Mouse (Mus musculus) left cerebral cortex, adult 8-10 months (tissue): ENCODE data around the gene Armcx1. TPM values are rescaled to one million over a fixed set of nuclear protein-coding genes. Genes with fewer than 3 reads are reported as not detected.
A peak's percentile ranks its signal among the peaks of the same experiment; 100 is the strongest.
"Not testable (repeated sequence)": the region's sequence is repeated elsewhere in the genome, so short reads cannot be mapped to it uniquely, and the experiment has no call there.

Source experiments
- DNase-seq, 2 experiments: peaks; one replicate each; pipeline ENCODE4 v3.0.0; 2022; ENCODE audit warnings: low spot score in 2 of 2
- total RNA-seq, 4 experiments: library from RNA; stranded (reverse); gene quantifications; 2 replicates each; pipeline ENCODE4 v1.2.4; 2022

The Armcx1 gene
- 10 to 100 TPM; 62.8 to 84.9 (median 74.9) TPM for total RNA-seq

DNA sequence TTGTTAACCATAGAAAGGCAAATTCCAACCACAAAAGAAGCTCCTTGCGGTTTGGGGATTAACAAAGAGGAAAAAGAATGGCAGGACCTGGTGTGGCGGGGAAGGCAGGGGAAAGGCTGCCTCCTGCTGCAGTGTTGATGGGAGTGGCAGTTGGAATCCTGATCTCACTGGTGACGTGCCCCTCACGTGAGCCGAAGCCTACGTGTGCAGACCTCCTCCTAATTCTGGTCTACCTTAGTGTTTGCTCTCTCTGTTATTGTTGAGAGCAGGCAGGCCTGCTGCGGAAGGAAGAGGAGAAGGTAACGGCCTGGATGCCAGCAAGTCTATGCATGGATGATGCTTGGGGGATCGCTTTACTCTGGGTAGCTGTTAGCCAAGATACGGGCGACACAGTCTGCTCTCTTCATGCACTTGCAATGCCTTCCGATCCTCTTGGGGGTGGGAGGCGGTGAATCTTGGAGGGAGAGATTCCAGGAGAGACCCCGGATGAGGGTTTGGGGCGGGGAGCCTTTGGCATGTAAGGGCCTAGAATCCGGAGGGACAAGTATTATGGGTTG is at the start of gene Armcx1:
Gene Armcx1, plus strand, starts transcription at position 212 of the 557 bp plus-strand sequence.
- DNase-seq, result peak; percentile 46 to 50

DNA sequence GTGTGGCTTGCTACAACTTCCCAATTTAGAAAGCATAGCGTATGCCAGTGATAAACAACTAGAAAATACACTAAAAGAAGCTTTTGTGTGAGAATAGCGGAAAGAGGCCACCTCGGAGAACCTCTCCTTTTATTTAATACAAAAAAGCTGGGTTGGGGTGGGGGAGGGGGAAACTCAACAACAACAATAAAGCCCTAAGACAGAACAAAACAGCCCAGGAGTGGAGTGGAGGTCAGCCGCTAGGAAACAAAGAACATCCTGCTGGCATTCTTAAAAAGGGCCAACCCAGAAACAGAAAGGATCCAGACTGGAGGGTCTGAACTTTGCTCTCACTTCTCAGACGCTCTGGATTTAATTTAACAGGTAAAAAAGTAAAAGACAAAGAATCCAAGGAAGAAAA is 42.7 kb upstream of the Armcx1 start:
- DNase-seq, result no peak

DNA sequence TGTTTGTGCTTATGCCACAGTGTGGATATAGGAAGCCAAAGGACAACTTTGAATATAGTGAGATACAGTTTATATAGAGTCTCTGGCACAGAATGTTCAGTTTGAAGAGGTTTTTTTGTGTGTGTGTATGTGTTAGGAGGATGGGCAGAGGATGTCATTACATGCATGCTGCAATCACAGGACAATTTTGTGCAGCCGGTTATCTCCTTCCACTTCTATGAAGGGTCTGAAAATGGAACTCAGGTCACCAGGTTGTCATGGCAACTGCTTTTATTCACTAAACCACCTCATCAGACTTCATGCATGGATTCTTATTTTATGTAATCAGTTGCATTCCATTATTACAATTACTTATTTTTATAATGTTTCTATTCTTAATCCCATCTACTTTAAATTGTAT is 41.8 kb upstream of the Armcx1 start:
- DNase-seq, result no peak

DNA sequence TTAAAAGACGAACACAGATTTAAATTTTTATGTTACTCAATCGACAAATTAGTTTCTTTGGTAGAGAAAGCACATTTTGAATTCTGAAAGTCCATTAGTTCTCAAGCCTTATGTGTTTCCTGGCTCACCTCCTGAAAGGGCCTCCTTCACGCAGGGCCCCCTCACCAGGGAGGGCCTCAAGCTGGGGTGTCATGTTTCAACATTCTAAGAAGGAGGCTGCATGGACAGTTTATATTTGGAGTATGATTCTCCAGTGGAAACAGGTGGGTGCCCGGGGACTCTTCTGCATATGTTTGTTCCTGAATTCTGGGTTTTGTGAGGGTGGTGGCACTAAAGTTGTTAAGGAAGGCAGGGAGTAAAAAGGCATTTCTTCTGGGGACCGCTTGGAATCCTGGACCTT is 32.8 kb upstream of the Armcx1 start:
- no peak for DNase-seq

- DNase-seq, result peak; percentile 49 to 71
Measured at GRCm38 (mm10) chrX:134686267-134686666, 31.5 kb upstream of the Armcx1 start, which contains the start of gene Armcx4. Gene Armcx4 (plus strand): TSS chrX:134686519.

GRCm38 (mm10) chrX:134686739-134687171 is 31.0 kb upstream of the Armcx1 start:
- DNase-seq, result peak in 1 of 2 experiments; percentile 15

DNA sequence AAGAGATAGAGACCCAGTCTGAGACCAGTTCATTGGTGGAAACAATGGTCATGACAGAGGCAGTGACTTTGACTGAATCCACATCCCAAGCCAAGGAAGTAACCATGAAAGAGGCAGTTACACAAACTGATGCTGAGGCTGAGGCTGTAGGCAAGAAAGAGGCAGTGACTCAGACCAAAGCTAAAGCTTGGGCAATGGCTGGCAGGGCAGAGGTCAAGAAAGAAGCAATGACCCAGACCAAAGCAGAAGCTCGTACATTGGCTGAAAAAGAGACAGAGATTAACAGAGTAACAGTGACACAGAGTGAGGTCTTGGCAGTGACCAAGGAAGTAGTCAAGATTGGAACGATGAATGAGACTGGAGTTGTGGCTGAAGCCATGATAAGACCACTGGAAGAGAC is 28.1 kb upstream of the Armcx1 start:
- no peak for DNase-seq

- no peak for DNase-seq
Measured at GRCm38 (mm10) chrX:134690871-134691539, 26.8 kb upstream of the Armcx1 start.

GRCm38 (mm10) chrX:134691540-134691935 is 26.2 kb upstream of the Armcx1 start:
- no peak for DNase-seq

DNA sequence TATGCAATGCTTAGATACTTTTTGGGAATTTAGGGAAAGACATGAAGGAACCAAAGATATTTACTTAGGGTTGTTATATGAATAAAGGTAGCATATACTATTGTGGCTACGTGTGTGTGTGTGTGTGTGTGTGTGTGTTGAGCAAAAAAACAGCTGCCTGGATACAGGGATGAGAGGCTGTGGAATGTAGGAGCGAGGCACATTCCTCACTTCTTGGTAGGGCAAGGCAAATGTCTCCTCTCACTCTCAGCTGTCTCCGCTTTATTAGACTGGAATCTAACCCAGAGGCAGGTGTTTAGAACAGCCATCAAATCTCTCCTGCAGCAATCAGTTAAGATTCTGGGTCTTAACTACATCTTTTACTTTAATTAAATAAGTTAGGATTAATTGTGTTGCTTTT is 900 bp upstream of the Armcx1 start:
- DNase-seq, result no peak

DNA sequence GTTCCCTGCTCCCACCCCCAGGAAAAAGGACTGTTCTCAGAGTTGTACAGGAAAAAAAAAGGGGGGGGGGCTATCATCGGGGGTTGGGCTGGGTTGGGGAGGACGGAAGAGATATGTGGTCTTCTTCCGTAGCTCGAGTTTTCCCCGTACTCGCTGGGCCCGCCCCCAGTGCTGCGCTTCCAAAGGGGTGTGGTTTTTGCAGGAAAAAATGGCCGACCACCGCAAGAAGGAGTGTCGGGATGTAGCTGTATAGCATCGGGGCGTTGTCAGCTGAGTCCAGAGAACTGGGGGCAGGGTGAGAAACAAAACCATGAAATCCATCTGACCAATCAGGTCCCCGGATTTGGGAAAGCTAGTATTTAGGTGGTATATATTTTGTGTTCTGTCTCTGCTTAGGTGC is 761 bp downstream of the Armcx1 start:
- DNase-seq, result peak; percentile 9 to 49

GRCm38 (mm10) chrX:134723762-134724161 is 6.0 kb downstream of the Armcx1 start:
- DNase-seq, result not testable (repeated sequence)

DNA sequence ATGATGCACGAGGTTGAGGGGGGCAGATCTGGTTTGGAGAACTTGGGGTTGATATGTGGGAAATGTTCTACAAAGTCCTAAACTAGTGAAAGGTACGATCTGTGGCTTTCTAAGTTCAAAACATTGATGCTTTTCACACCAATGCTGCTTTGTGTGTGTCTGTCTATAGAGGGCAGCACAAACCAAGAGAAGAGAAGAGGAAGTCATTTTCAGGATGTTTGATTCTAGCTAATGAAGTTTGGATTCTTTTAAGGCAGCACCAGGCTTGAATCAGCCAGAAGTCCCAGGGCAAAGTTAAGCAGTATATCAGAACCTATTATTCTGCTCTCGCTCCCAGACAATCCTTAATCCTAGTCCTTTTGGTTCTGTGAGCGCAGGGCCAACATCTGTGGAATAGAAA is 12.0 kb downstream of the Armcx1 start:
- DNase-seq, result no peak

DNA sequence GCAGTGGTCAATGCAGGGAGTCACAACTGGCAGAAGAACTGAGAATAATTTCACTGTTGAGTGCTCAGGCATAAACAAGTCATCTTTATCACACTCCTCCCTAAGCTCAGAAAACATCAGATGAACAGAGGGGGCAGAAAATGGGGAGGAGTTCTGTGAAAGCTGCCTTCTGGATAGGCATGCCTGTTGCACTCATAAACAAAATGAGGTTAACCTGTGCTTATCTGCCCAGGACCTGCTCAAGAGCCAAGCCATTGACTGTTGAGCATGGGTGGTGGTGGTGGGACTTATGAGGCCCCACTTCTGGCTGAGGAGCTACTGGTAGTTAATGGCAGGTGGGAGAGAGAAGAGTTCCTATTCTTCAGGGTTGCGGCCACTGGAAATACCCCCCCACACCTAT is 20.0 kb downstream of the Armcx1 start:
- no peak for DNase-seq

DNA sequence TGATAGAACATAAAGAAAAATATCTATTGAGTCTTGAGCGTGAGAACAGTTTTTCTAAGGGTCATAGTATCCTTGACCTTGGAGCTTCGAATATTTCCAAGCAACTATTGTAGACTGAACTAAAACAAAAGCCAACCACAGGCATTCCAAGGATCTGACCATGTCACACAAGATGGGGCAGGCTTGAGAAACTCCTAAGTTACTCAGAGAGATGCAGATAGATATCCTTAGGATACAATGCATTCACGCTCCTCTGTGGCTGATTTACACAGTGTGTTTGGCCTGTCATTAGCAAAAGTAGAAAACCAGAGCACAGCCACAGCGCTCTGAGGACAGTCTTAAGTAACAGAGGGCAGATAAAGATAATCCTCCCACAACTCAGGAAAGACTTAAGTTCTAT is 21.4 kb downstream of the Armcx1 start:
- DNase-seq, result no peak

DNA sequence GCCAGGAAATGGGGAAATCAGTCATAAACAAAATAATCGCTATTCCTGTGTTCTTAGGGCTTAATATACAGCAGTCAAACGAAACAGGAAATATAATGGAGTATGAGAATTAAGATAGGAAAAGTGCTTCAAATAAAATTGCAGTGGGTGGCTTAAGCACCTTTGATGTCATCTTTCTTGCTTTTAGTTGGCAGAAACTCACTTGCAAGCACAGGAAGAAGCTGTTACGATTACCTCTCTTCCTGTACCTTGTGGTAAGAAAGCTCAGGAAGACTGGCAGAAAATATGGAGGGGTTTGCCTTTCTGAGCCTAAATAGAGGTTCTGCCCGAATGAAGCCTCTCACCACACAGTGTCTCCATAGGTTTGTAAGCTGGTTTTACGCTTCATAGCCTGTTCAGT is 24.1 kb downstream of the Armcx1 start:
- no peak for DNase-seq

DNA sequence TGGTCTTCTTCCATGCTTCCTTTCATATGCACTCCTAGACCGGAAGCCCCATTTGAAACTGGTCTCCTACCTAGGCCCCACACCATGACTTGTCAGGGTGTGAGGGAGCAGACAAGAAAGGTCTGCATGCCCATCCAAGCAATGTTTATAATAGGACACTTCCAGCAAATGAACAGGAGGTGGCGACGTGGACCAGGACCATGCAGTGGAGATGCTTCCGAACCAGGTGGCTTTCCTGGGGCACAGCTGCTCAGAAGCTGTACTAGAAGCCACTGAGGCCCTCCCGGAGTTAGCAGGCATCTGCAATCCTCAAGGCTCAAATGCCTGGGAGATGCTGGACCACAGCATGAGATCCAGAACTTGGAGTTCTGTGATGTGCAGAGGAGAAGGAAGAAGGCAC is 28.7 kb downstream of the Armcx1 start:
- DNase-seq, result peak in 1 of 2 experiments; percentile 33

DNA sequence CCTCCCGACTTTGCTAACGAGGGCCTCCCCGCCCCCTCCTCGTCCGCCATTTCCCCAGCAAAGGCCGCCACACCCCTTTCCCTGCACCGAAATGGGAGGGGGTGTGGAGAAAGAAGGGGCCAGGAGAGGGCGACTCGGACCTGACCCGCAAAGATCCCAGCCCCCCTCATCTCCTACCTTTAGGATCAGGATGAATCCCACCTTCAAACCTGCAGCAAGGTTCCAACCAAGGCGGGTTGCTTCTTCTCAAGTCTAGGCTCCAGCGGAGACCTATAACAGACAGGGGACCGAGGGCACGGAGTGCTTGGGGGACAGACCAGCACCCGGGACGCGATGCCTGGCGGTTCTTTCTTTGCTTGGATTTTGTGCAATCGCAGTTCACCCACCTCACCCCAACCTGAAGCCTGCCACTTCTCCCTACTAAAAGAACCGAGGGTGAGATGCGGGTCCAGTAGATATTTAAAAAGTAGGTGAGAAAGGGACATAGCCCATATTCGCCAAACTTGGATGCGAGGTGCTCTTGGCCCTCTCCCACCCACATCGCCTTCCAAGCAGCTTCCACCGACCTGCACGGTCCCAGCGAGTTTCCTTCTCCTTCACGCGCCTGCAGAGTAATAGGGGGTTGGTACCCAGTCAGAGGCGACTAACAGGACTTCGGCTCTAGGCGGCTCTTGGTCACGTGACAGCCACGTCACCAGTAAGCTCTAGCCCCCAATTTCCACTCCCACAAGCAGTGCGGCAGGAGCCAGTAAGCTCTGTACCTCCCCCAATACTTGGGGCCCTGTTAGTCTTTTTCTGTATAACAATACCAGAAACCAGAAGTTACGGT is 33.2 kb downstream of the Armcx1 start, which contains the start of gene Armcx6:
Gene Armcx6, minus strand, starts transcription at position 654 of the 829 bp plus-strand sequence.
- peak; percentile 30 to 53 for DNase-seq

- no peak for DNase-seq
Measured at GRCm38 (mm10) chrX:134751910-134752309, 34.1 kb downstream of the Armcx1 start.

- no peak for DNase-seq
Measured at GRCm38 (mm10) chrX:134752584-134752983, 34.8 kb downstream of the Armcx1 start.

GRCm38 (mm10) chrX:134756434-134757292 is 38.9 kb downstream of the Armcx1 start, which contains the start of gene Armcx3:
Gene Armcx3 (plus strand): TSS chrX:134756595.
- DNase-seq, result peak; percentile 25 to 46
